Mouse (Mus musculus) left cerebral cortex, postnatal 25 days (tissue): ENCODE data around the gene Gnb2. TPM values are rescaled to one million over a fixed set of nuclear protein-coding genes. Genes with fewer than 3 reads are reported as not detected.
A peak's percentile ranks its signal among the peaks of the same experiment; 100 is the strongest.

Experiments used
- DNase-seq, 2 experiments: peaks; one replicate each; pipeline ENCODE4 v3.0.0; 2022; ENCODE audit warnings: low spot score in 2 of 2, mixed read lengths in 1 of 2
- intact Hi-C: fragments of 180-260 bp; cut with DNase I; formaldehyde crosslinking; loops from one replicate; pipeline ENCODE4 v1.15.1; 2025
- microRNA-seq, 2 experiments: library from miRNA; unstranded; fragments of <30 nt; microRNA quantifications; one replicate each; pipeline ENCODE4 v1.2.0; 2022
- total RNA-seq, 2 experiments: library from RNA; stranded (reverse); gene quantifications; 2 replicates each; pipeline ENCODE4 v1.2.3; 2021

Gnb2 gene
- total RNA-seq, 2 experiments from 2014 or later: 662 to 684 TPM

DNA sequence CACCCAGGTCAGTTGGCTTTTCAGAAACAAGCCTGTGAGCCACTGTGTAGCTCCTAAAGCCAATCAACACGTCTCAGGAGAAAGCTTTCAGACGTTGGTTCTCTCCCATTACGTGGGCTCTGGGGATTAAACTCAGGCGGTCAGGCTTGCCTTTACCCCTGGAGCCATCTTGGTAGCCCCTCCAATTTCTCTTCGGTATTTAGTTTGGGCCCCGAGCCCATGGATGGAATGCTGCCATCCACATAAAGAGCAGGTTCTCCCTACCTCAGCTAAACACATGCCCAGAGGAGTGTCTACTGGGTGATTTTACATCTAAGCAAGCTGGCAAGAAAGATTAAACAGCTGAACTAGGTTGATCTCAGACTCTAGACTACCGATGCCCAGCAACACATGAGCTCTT lies 33.1 kb downstream of the Gnb2 start:
- no peak for DNase-seq
- intact Hi-C loops: no loop called here

- intact Hi-C loops: loop anchor here (10.0 kb wide), 1 partner anchor 359 kb away; no protein-coding TSS in a partner anchor
- no peak for DNase-seq
Measured at GRCm38 (mm10) chr5:137493831-137494230, 39.5 kb downstream of the Gnb2 start.

GRCm38 (mm10) chr5:137491559-137491958 lies 41.8 kb downstream of the Gnb2 start:
- intact Hi-C loops: loop anchor here (10.0 kb wide), 1 partner anchor 357 kb away; no protein-coding TSS in a partner anchor
- no peak for DNase-seq

- intact Hi-C loops: no loop called here
- DNase-seq: no peak
Measured at GRCm38 (mm10) chr5:137487616-137488015, 45.7 kb downstream of the Gnb2 start.

- intact Hi-C loops: no loop called here
- no peak for DNase-seq
Measured at GRCm38 (mm10) chr5:137485851-137486155, 47.5 kb downstream of the Gnb2 start.

GRCm38 (mm10) chr5:137485071-137485850 lies 48.0 kb downstream of the Gnb2 start:
- no peak for DNase-seq
- intact Hi-C loops: no loop called here

- intact Hi-C loops: no loop called here
Measured at GRCm38 (mm10) chr5:137481897-137482296, 51.4 kb downstream of the Gnb2 start.

GRCm38 (mm10) chr5:137481138-137481537 lies 52.2 kb downstream of the Gnb2 start:
- peak; percentile 64 to 75 for DNase-seq
- intact Hi-C loops: no loop called here

More at GRCm38 (mm10) chr5:137481897-137482296, 51.4 kb downstream of the Gnb2 start:
- no peak for DNase-seq

Small RNA genes within 50 kb of the gene (microRNA-seq; reads per million reads assigned to microRNA genes)
- 3.0 to 5.4 reads per million in 2 experiments for gene Mir6418

Other genes starting within 250 kb of the Gnb2 start
- 10 to 100 TPM; 54.9 to 63.3 TPM for gene Ache, start 246.0 kb downstream of the Gnb2 start, total RNA-seq
- 10 to 100 TPM in 1 of 2 experiments, 1 to 10 TPM in 1; 9.8 to 13.3 TPM for gene Ufsp1, start 238.9 kb downstream of the Gnb2 start, total RNA-seq
- gene Srrt, start 225.8 kb downstream of the Gnb2 start, total RNA-seq: 100 to 1,000 TPM; 176 to 178 TPM
- 1 to 10 TPM; 4.3 to 5.9 TPM for gene Trip6, start 219.1 kb downstream of the Gnb2 start, total RNA-seq
- 10 to 100 TPM; 21.3 to 23.2 TPM for gene Slc12a9, start 199.9 kb downstream of the Gnb2 start, total RNA-seq
- gene Ephb4, start 183.4 kb downstream of the Gnb2 start, total RNA-seq: 1 to 10 TPM; 5.2 to 5.5 TPM
- gene Zan, start 56.4 kb downstream of the Gnb2 start, total RNA-seq: under 1 TPM; 0.16 to 0.32 TPM
- gene Pop7, start 31.0 kb downstream of the Gnb2 start, total RNA-seq: 10 to 100 TPM; 30.2 to 37.0 TPM
- 10 to 100 TPM; 39.9 to 48.6 TPM for gene Gigyf1, start 15.0 kb downstream of the Gnb2 start, total RNA-seq
- not detected for gene Epo, start 268 bp downstream of the Gnb2 start, total RNA-seq
- gene Actl6b, start 20.0 kb upstream of the Gnb2 start, total RNA-seq: 100 to 1,000 TPM; 109 to 118 TPM
- 1 to 10 TPM; 8.1 to 8.9 TPM for gene Tfr2, start 36.3 kb upstream of the Gnb2 start, total RNA-seq
- 10 to 100 TPM; 18.2 to 22.2 TPM for gene Mospd3, start 67.5 kb upstream of the Gnb2 start, total RNA-seq
- gene Pcolce, start 80.3 kb upstream of the Gnb2 start, total RNA-seq: 10 to 100 TPM; 12.1 to 13.7 TPM
- under 1 TPM; 0.18 to 0.21 TPM for gene Fbxo24, start 95.5 kb upstream of the Gnb2 start, total RNA-seq
- 10 to 100 TPM; 12.2 to 13.5 TPM for gene Lrch4, start 95.6 kb upstream of the Gnb2 start, total RNA-seq
- 10 to 100 TPM in 1 of 2 experiments, 1 to 10 TPM in 1; 9.2 to 11.8 TPM for gene Gm20605, start 95.7 kb upstream of the Gnb2 start, total RNA-seq
- gene Sap25, start 107.8 kb upstream of the Gnb2 start, total RNA-seq: 1 to 10 TPM; 2.3 to 4.7 TPM
- under 1 TPM in 1 of 2 experiments, not detected in 1; 0.32 TPM for gene Irs3, start 112.2 kb upstream of the Gnb2 start, total RNA-seq
- gene Agfg2, start 151.2 kb upstream of the Gnb2 start, total RNA-seq: 10 to 100 TPM; 40.0 to 43.9 TPM
- gene Nyap1, start 208.1 kb upstream of the Gnb2 start, total RNA-seq: 10 to 100 TPM; 69.0 to 73.4 TPM
- gene Tsc22d4, start 212.2 kb upstream of the Gnb2 start, total RNA-seq: 100 to 1,000 TPM; 173 to 195 TPM
- gene Ppp1r35, start 245.3 kb upstream of the Gnb2 start, total RNA-seq: 10 to 100 TPM; 23.4 to 27.1 TPM